Mouse (Mus musculus): ENCODE data around the gene Arhgap1. TPM values are rescaled to one million over a fixed set of nuclear protein-coding genes. Genes with fewer than 3 reads are reported as not detected.

Gene Arhgap1
- polyA plus RNA-seq, 1 experiment = 52.7 TPM

- H3K4me2 ChIP-seq (ENCODE audit: low read depth) = peak overlapping the region; percentile 47
- peak overlapping the region; percentile 9 for H3K4me3 ChIP-seq
- no peaks in the 10 kb centered on the region for H3K79me2 ChIP-seq (ENCODE audit: control insufficient read depth, insufficient read depth)
- TF ChIP-seq CEBPB (IDR thresholded peaks at IDR 0.05; ENCODE audit: insufficient read depth, poor library complexity, severe bottlenecking) (no peak), MYOD1 (IDR thresholded peaks at IDR 0.05; ENCODE audit: control insufficient read depth in 1 of 3, insufficient read length in 2 of 3, low read depth in 2 of 3) (peak; percentile 82 to 94 (median 91)), TCF3 (IDR thresholded peaks at IDR 0.05; ENCODE audit: insufficient read length, low read depth) (peak; percentile 14), USF1 (IDR thresholded peaks at IDR 0.05; ENCODE audit: low read depth) (peak; percentile 84), SRF (IDR thresholded peaks at IDR 0.05; ENCODE audit: control insufficient read depth, insufficient read length, low read depth) (no peak), E2F4 (IDR thresholded peaks at IDR 0.05; ENCODE audit: insufficient read depth) (no peak), TCF12 (IDR thresholded peaks at IDR 0.05; ENCODE audit: insufficient read depth, poor library complexity, severe bottlenecking) (peak; percentile 78), MYOG (IDR thresholded peaks at IDR 0.05; ENCODE audit: control insufficient read depth in 1 of 3, insufficient read depth in 1 of 3, insufficient read length in 2 of 3, low read depth in 2 of 3) (peak; percentile 39 to 85 (median 61)), MAX (IDR thresholded peaks at IDR 0.05; ENCODE audit: low read depth) (no peak), POLR2A (IDR thresholded peaks at IDR 0.05; ENCODE audit: insufficient read length, low read depth) (no peak), REST (IDR thresholded peaks at IDR 0.05; ENCODE audit: insufficient read depth, insufficient read length) (no peak)
- no peak overlapping the region for H3ac ChIP-seq (ENCODE audit: control insufficient read depth, insufficient read length)
- H3K36me3 ChIP-seq (ENCODE audit: control insufficient read depth, insufficient read depth) = no peaks in the 10 kb centered on the region
- H3K27me3 ChIP-seq (ENCODE audit: control insufficient read depth, insufficient read depth, insufficient read length) = no peaks in the 10 kb centered on the region
Measured at GRCm38 (mm10) chr2:91633334-91633977, 16.2 kb upstream of the Arhgap1 start.

GRCm38 (mm10) chr2:91634841-91635240, 14.8 kb upstream of the Arhgap1 start:
- Histone ChIP-seq H3K36me3 (ENCODE audit: control insufficient read depth, insufficient read depth) (no peaks in the 10 kb centered on the region), H3K4me2 (ENCODE audit: low read depth) (peak overlapping the region; percentile 27), H3K27me3 (ENCODE audit: control insufficient read depth, insufficient read depth, insufficient read length) (no peaks in the 10 kb centered on the region), H3K4me3 (no peak overlapping the region), H3ac (ENCODE audit: control insufficient read depth, insufficient read length) (no peak overlapping the region), H3K79me2 (ENCODE audit: control insufficient read depth, insufficient read depth) (no peaks in the 10 kb centered on the region)
- TF ChIP-seq E2F4 (IDR thresholded peaks at IDR 0.05; ENCODE audit: insufficient read depth) (no peak), MYOD1 (IDR thresholded peaks at IDR 0.05; ENCODE audit: control insufficient read depth in 1 of 3, insufficient read length in 2 of 3, low read depth in 2 of 3) (peak; percentile 68 to 95 (median 94)), USF1 (IDR thresholded peaks at IDR 0.05; ENCODE audit: low read depth) (no peak), TCF12 (IDR thresholded peaks at IDR 0.05; ENCODE audit: insufficient read depth, poor library complexity, severe bottlenecking) (peak; percentile 96), MYOG (IDR thresholded peaks at IDR 0.05; ENCODE audit: control insufficient read depth in 1 of 3, insufficient read depth in 1 of 3, insufficient read length in 2 of 3, low read depth in 2 of 3) (peak; percentile 85 to 94 (median 90)), TCF3 (IDR thresholded peaks at IDR 0.05; ENCODE audit: insufficient read length, low read depth) (peak; percentile 90)

GRCm38 (mm10) chr2:91635486-91635885, 14.2 kb upstream of the Arhgap1 start:
- Histone ChIP-seq H3K79me2 (ENCODE audit: control insufficient read depth, insufficient read depth) (no peaks in the 10 kb centered on the region), H3K4me2 (ENCODE audit: low read depth) (peak overlapping the region; percentile 10), H3K27me3 (ENCODE audit: control insufficient read depth, insufficient read depth, insufficient read length) (no peaks in the 10 kb centered on the region), H3K4me3 (no peak overlapping the region), H3ac (ENCODE audit: control insufficient read depth, insufficient read length) (no peak overlapping the region), H3K36me3 (ENCODE audit: control insufficient read depth, insufficient read depth) (no peaks in the 10 kb centered on the region)
- TF ChIP-seq REST (IDR thresholded peaks at IDR 0.05; ENCODE audit: insufficient read depth, insufficient read length) = no peak
- no peak for TF ChIP-seq POLR2AphosphoS2 (IDR thresholded peaks at IDR 0.05; ENCODE audit: insufficient read length, low read depth)
- no peak for TF ChIP-seq MAX (IDR thresholded peaks at IDR 0.05; ENCODE audit: low read depth)
- no peak for TF ChIP-seq TCF3 (IDR thresholded peaks at IDR 0.05; ENCODE audit: insufficient read length, low read depth)
- no peak for TF ChIP-seq POLR2A (IDR thresholded peaks at IDR 0.05; ENCODE audit: insufficient read length, low read depth)
- no peak for TF ChIP-seq MYOD1 (IDR thresholded peaks at IDR 0.05; ENCODE audit: control insufficient read depth in 1 of 3, insufficient read length in 2 of 3, low read depth in 2 of 3)
- TF ChIP-seq SRF (IDR thresholded peaks at IDR 0.05; ENCODE audit: control insufficient read depth, insufficient read length, low read depth) = no peak
- TF ChIP-seq TCF12 (IDR thresholded peaks at IDR 0.05; ENCODE audit: insufficient read depth, poor library complexity, severe bottlenecking) = no peak
- no peak for TF ChIP-seq USF1 (IDR thresholded peaks at IDR 0.05; ENCODE audit: low read depth)
- TF ChIP-seq E2F4 (IDR thresholded peaks at IDR 0.05; ENCODE audit: insufficient read depth) = no peak
- TF ChIP-seq MYOG (IDR thresholded peaks at IDR 0.05; ENCODE audit: control insufficient read depth in 1 of 3, insufficient read depth in 1 of 3, insufficient read length in 2 of 3, low read depth in 2 of 3) = no peak
- no peak for TF ChIP-seq CEBPB (IDR thresholded peaks at IDR 0.05; ENCODE audit: insufficient read depth, poor library complexity, severe bottlenecking)

- TF ChIP-seq POLR2A (IDR thresholded peaks at IDR 0.05; ENCODE audit: insufficient read length, low read depth) (no peak), POLR2AphosphoS2 (IDR thresholded peaks at IDR 0.05; ENCODE audit: insufficient read length, low read depth) (no peak), TCF12 (IDR thresholded peaks at IDR 0.05; ENCODE audit: insufficient read depth, poor library complexity, severe bottlenecking) (no peak), TCF3 (IDR thresholded peaks at IDR 0.05; ENCODE audit: insufficient read length, low read depth) (no peak), MYOG (IDR thresholded peaks at IDR 0.05; ENCODE audit: control insufficient read depth in 1 of 3, insufficient read depth in 1 of 3, insufficient read length in 2 of 3, low read depth in 2 of 3) (no peak), SRF (IDR thresholded peaks at IDR 0.05; ENCODE audit: control insufficient read depth, insufficient read length, low read depth) (no peak), CEBPB (IDR thresholded peaks at IDR 0.05; ENCODE audit: insufficient read depth, poor library complexity, severe bottlenecking) (no peak), REST (IDR thresholded peaks at IDR 0.05; ENCODE audit: insufficient read depth, insufficient read length) (no peak), E2F4 (IDR thresholded peaks at IDR 0.05; ENCODE audit: insufficient read depth) (no peak), MAX (IDR thresholded peaks at IDR 0.05; ENCODE audit: low read depth) (no peak), MYOD1 (IDR thresholded peaks at IDR 0.05; ENCODE audit: control insufficient read depth in 1 of 3, insufficient read length in 2 of 3, low read depth in 2 of 3) (no peak), USF1 (IDR thresholded peaks at IDR 0.05; ENCODE audit: low read depth) (no peak)
- no peak within 1 kb of the TSS for H3K4me3 ChIP-seq
- H3K27me3 ChIP-seq (ENCODE audit: control insufficient read depth, insufficient read depth, insufficient read length) = no peaks in the 10 kb centered on the region
- no peaks in the 10 kb centered on the region for H3K79me2 ChIP-seq (ENCODE audit: control insufficient read depth, insufficient read depth)
- H3K36me3 ChIP-seq (ENCODE audit: control insufficient read depth, insufficient read depth) = no peaks in the 10 kb centered on the region
- H3K4me2 ChIP-seq (ENCODE audit: low read depth) = peak within 1 kb of the TSS; percentile 27
- no peak within 1 kb of the TSS for H3ac ChIP-seq (ENCODE audit: control insufficient read depth, insufficient read length)
Measured at GRCm38 (mm10) chr2:91636229-91636628, 13.4 kb upstream of the Arhgap1 start, which contains the start of gene F2. Gene F2, minus strand, starts transcription at chr2:91636414.
